Mouse (Mus musculus) thymus, adult 2 months (tissue): ENCODE measurements around the gene Nr4a2. TPM values are rescaled to one million over a fixed set of nuclear protein-coding genes. Genes with fewer than 3 reads are reported as not detected.
A peak's percentile ranks its signal among the peaks of the same experiment; 100 is the strongest.

Source experiments
- DNase-seq: peaks from one replicate; pipeline ENCODE4 v3.0.0; 2021
- H3K27ac ChIP-seq: fragments of 200-500 bp; 2 replicates; pipeline ENCODE4 v1.5.1; 2012; ENCODE audit warnings: low read length, control low read depth; ENCODE audit not compliant: control insufficient read depth, insufficient read depth
- H3K27me3 ChIP-seq: fragments of 200-500 bp; 2 replicates; pipeline ENCODE4 v1.6.1; 2012; ENCODE audit warnings: mild to moderate bottlenecking, low read length, moderate library complexity, mixed read lengths; ENCODE audit not compliant: control insufficient read depth, insufficient read depth
- H3K36me3 ChIP-seq: fragments of 200-500 bp; 2 replicates; pipeline ENCODE4 v1.6.1; 2012; ENCODE audit warnings: mild to moderate bottlenecking, low read length, moderate library complexity; ENCODE audit not compliant: control insufficient read depth, insufficient read depth
- H3K4me1 ChIP-seq: fragments of 200-500 bp; replicated peaks from 2 replicates; pipeline ENCODE4 v1.6.1; 2012; ENCODE audit warnings: low read length; ENCODE audit not compliant: control insufficient read depth, insufficient read depth
- H3K4me3 ChIP-seq: fragments of 200-500 bp; 2 replicates; pipeline ENCODE4 v1.5.1; 2012; ENCODE audit warnings: mild to moderate bottlenecking, low read length, control low read depth, moderate library complexity; ENCODE audit not compliant: control insufficient read depth, insufficient read depth
- CTCF ChIP-seq: fragments of 200-500 bp; IDR thresholded peaks from 2 replicates; pipeline ENCODE4 v1.5.1; 2012; ENCODE audit warnings: mild to moderate bottlenecking, control low read depth, low read length, moderate library complexity, borderline replicate concordance; ENCODE audit not compliant: control insufficient read depth, poor library complexity, insufficient read depth; ENCODE audit errors: extremely low read depth
- POLR2A ChIP-seq: fragments of 200-500 bp; IDR thresholded peaks from 2 replicates; pipeline ENCODE4 v1.6.1; 2012; ENCODE audit warnings: mild to moderate bottlenecking, low read length, control low read depth, moderate library complexity; ENCODE audit not compliant: control insufficient read depth, poor library complexity, insufficient read depth; ENCODE audit errors: extremely low read depth
- WGBS: fragments of 180-500 bp; shearing (Covaris S2); methylation state at CpG from one replicate; pipeline ENCODE4 v1.1.7; 2018; 5-methylcytosine and 5-hydroxymethylcytosine counted together
- polyA plus RNA-seq: library from polyadenylated mRNA; depleted of rRNA; stranded (reverse); fragments of >200 nt; gene quantifications from 2 replicates; pipeline ENCODE4 v1.2.3, GENCODE M21; 2012

Gene Nr4a2
- polyA plus RNA-seq, 1 experiment = 2.0 TPM

DNA sequence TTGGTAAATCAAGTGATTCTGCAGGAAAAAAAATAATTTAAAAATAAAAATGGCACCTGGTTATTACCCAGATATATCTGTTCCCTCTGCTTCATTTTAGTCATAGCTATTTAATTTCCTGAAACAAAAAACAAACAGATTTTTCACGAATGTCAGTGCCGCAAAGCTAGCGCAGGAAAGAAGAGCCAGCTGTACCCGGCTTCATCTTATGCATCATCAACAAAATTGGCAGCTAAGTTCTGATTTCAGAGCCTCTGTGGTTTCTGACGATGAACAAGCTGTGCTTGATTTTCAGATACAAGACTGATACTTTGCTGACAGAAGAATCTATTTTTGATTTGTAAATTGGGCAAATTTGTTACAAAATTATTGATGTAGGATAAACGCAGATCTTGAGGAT lies 14.8 kb upstream of the Nr4a2 start:
- no peak for DNase-seq
- Histone ChIP-seq H3K27me3 (no peaks in the 10 kb centered on the region), H3K4me3 (no peak overlapping the region), H3K27ac (no peak overlapping the region), H3K36me3 (no peaks in the 10 kb centered on the region), H3K4me1 (no peaks in the 10 kb centered on the region)
- no peak for TF ChIP-seq POLR2A
- no peak for TF ChIP-seq CTCF
- WGBS = 90% methylated on average over 6 of the region's 6 CpGs

DNA sequence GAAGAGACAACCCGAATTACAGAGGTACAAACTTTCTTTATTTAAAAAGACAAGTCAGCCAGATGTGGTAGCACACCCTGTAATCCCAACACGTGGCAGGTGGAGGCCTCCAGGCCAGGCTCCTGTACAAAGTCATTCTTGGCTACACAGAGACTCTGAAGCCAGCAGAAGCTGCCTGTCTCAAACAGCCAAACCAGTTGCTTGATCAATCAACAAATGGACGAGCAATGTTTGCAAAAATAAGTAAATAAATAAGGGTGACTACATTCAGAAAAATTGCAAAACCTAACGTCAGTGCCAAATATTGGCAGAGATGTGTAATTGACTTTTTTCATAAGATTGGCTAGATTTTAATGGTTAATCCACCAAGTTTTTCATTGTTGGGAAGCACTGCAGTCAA lies 3.7 kb upstream of the Nr4a2 start:
- H3K36me3 ChIP-seq = no peaks in the 10 kb centered on the region
- H3K27me3 ChIP-seq = no peaks in the 10 kb centered on the region
- WGBS = 81% methylated on average over 4 of the region's 4 CpGs

DNA sequence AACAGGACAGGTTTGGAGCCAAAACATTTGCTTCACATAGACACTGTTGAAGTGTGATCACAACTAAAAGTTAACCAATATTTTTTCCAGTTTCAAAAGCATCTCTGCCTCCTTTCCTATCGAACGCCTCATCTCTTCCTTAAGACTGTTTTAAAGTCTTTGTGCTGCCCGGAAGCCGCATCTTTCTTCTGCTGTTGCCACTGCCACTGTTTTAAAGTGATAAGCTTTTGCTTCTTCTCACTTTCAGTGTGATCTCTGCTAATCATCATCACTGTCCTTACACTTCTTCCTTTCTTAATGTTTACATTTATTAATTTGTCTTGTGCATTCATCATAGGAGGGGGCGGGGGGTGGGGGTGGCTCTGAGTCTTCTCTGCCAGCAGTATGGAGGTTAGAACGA lies 2.1 kb upstream of the Nr4a2 start:
- Histone ChIP-seq H3K4me1 (no peaks in the 10 kb centered on the region), H3K4me3 (no peak overlapping the region), H3K36me3 (no peaks in the 10 kb centered on the region), H3K27me3 (no peaks in the 10 kb centered on the region), H3K27ac (no peak overlapping the region)
- TF ChIP-seq POLR2A (no peak), CTCF (no peak)
- WGBS = 81% methylated on average over 6 of the region's 6 CpGs
- DNase-seq = no peak

More for the DNA sequence above, 3.7 kb upstream of the Nr4a2 start:
- TF ChIP-seq CTCF (no peak), POLR2A (no peak)
- H3K4me3 ChIP-seq = no peak overlapping the region
- DNase-seq = no peak
- no peak overlapping the region for H3K27ac ChIP-seq
- no peaks in the 10 kb centered on the region for H3K4me1 ChIP-seq

DNA sequence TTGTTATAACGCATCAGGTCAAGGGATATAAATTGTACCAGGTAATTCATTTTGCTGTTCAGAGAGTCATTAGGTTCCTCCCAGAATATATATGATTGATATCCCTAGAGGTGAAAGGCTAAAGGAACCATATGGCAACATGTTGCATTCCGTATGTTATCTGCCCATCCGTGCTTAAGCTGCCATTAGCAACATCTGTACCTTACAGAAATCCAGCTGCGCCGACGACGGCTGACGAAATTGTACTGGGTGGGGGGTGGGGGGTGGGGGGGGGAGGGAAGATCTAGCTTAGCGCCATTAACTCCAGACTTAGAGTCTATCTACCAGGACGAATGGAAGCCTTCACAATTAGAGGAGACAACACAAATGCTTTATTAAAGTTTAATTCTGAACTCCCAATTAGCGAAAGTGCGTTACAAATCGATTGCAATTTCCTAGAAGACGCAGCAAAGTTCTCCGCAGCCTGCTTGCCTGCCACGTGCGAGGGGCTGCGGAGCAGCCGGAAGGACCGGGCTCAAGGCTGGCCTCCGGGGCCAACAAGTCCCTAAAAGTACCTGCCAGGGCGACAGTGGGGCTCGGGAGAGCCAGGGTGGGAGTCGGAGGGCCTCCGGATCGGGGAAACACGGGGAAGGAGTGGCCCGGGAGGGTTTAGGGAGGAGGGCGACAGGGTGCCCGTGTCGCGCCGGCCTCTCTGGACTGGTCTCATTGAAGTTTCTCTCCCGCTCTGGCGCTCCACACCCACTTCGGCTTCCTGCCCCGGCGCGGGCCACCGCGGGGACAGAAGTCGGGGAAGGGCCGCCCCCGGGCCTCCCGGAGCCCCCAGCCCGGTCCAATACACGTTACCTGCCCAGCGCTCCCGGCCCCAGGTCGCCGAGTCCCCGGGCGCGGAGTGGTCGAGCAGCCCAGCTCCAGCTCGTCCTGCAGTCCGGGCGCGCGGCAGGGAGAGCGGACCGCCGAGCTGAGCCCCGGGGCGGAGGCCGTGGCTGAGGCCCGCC lies 520 bp downstream of the Nr4a2 start:
- no peak overlapping the region for H3K27ac ChIP-seq
- H3K27me3 ChIP-seq = no peaks in the 10 kb centered on the region
- H3K4me3 ChIP-seq = peak overlapping the region; percentile 47
- peak; percentile 30 for DNase-seq
- TF ChIP-seq CTCF (no peak), POLR2A (no peak)
- H3K4me1 ChIP-seq = no peaks in the 10 kb centered on the region
- 1% methylated on average over 67 of the region's 67 CpGs for WGBS
- no peaks in the 10 kb centered on the region for H3K36me3 ChIP-seq

DNA sequence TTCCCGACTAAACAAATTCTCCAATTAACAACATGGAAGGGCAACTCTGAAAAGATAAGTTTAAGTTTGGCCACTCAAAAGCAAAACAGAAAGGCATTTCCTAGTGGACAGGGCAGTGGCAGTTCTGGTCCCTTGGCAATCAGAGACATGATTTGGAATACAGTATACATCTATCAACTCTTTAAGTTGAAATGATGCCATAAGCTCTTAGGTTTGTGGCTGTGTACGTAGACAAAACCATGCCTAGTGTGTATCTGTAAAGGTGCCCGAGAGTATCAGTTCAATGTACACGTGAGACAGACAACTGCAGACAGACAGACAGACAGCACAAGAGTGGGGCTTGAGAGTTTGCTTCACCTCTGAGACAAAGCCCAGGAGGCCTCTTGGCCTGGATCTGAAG lies 2.7 kb downstream of the Nr4a2 start:
- Histone ChIP-seq H3K27ac (no peak overlapping the region), H3K4me1 (no peaks in the 10 kb centered on the region), H3K36me3 (no peaks in the 10 kb centered on the region), H3K27me3 (no peaks in the 10 kb centered on the region), H3K4me3 (no peak overlapping the region)
- DNase-seq = no peak
- WGBS = 94% methylated on average over 4 of the region's 4 CpGs
- TF ChIP-seq POLR2A = no peak
- TF ChIP-seq CTCF = no peak

DNA sequence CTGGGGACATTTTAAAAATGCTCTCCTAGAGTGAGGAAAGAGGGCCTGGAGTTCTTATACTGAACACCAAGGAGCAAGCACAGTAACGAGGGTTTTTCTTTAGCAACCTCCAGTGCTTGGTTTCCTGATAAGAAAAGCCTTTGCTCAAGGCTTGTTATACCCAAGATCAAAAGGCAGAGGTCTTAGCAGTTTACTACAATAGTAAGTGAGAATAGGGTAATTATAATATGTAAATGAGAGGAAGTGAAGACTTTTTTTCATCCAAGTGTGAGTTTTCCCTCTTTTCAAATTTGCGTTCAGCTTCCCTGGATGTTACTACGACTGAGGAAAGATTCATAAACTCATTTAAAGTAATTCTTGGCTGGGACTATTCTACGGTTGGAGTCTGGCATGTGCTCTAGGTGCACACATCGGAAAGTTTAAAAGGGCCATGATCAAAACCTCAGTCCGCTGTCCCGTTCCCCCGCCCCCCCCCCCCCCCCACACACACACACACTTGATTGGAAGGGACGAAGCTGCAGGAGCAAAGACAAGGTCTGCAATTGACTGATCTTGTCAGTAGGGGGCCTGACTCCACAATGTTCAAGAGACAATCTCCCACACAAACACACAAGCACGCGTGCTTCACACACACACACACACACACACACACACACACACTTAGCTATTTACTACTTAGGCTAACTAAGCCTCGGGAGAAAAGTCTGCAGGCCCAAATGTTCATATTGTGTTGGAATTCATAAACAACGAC lies 6.4 kb downstream of the Nr4a2 start:
- no peak overlapping the region for H3K27ac ChIP-seq
- peaks cover 7% of the 10 kb centered on the region for H3K27me3 ChIP-seq
- no peak overlapping the region for H3K4me3 ChIP-seq
- peak; percentile 59 for DNase-seq
- 2% methylated on average over 13 of the region's 13 CpGs for WGBS
- H3K36me3 ChIP-seq = no peaks in the 10 kb centered on the region
- peaks cover 12% of the 10 kb centered on the region for H3K4me1 ChIP-seq
- TF ChIP-seq CTCF (no peak), POLR2A (no peak)

DNA sequence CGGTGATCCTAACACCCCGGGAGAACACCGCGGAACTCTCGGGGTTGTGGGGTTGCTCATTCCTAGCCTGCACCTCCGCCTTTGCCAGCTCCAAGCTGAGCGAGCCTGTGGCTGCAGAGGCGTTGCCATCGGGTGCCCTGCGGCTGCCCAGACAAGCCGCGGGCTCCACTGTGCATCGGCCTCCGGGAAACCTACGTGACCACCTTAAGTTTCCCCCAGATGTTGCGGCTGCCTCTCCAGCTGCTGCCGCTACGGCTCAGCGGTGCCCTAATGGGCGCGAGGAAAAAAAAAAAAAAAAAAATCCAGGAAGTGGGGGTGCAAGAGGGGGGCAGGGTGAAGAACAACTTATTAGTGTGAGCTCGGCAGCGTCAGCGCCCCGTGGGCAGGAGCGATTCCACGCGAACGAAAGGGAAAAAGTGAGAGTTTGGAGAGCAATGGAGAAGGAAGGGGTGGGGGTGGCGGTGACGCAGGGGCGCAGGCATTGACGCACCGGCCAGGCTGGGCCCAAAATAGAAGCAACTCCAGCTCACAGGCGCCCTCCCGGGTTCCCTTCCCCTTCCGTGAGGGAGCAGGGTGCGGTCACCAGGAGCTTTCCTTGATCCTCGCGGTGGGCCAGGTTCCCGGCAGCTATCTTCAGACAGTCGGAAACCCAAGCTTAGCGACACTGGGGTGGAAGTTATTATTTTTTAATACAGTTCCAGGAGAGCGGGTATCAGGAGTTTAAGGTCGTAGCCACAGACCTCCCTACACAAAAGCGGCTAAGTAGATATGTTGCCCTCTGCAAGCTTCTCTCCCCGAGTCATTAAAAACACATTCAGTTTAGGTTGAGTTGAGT lies 7.2 kb downstream of the Nr4a2 start:
- TF ChIP-seq CTCF = no peak
- Histone ChIP-seq H3K27me3 (peaks cover 12% of the 10 kb centered on the region), H3K4me3 (peak overlapping the region; percentile 77), H3K4me1 (peaks cover 12% of the 10 kb centered on the region), H3K36me3 (no peaks in the 10 kb centered on the region), H3K27ac (no peak overlapping the region)
- DNase-seq = peak; percentile 48
- under 1% methylated on average over 47 of the region's 47 CpGs for WGBS
